Comparison of ENCODE assay signal across 22 mouse cellular contexts in genomic region chr2:74675666-74676282, GRCm38 (mm10). TPM values are rescaled to one million over a fixed set of nuclear protein-coding genes. Genes with fewer than 3 reads are reported as not detected.
DNase-seq lines count a peak whose midpoint lies in the region; ATAC-seq lines count a peak whose summit lies in the region.
"Had no signal": no experiment of that assay in that cellular context is flagged by ENCODE, and none has a peak within 500 bp of the region (broad histone marks: within the 10 kb centered on the region; RNA-seq: fewer than 3 reads in every experiment).

No protein-coding gene starts in this region.

- H3K4me3 ChIP-seq in intestine, embryonic 14.5 days (ENCODE audit: low read depth, low read length) = no peak overlapping the region; the same call in 1 of the 2 replicates
- H3K4me3 ChIP-seq in intestine, embryonic 16.5 days (ENCODE audit: low read length) = no peak overlapping the region
- H3K4me3 ChIP-seq in neural tube, embryonic 11.5 days (ENCODE audit: low read depth, low read length) = peak overlapping the region; percentile 15
- H3K4me3 ChIP-seq in neural tube, embryonic 15.5 days (replicated peaks) = no peak overlapping the region
- H3K4me3 ChIP-seq in limb, embryonic 10.5 days = peak overlapping the region; percentile 80
- H3K4me3 ChIP-seq in hindbrain, embryonic 12.5 days = no peak overlapping the region
- H3K4me3 ChIP-seq: erythroblast, embryonic 14.5 days; heart, embryonic 13.5 days; intestine, embryonic 15.5 days; layer of hippocampus, adult 2 months; left cerebral cortex, adult 2 months; lung, embryonic 15.5 days had no signal

- no peak for DNase-seq in intestine, embryonic 14.5 days (ENCODE audit: low spot score)
- peak; percentile 28 for DNase-seq in neural tube, embryonic 11.5 days (ENCODE audit: low spot score)
- DNase-seq in limb, embryonic 10.5 days (ENCODE audit: low spot score) = peak; percentile 63
- DNase-seq in heart, adult 9 months (ENCODE audit: low spot score in 2 of 2) = no peak
- DNase-seq: adrenal gland, adult 8-10 months; cerebellum, adult 2 months; gastrocnemius, postnatal 25 days; thymus, postnatal 25 days had no signal

- no peak for ATAC-seq in intestine, embryonic 14.5 days (replicated peaks; ENCODE audit: low FRiP score, low TSS enrichment, low read depth)
- no peak for ATAC-seq in intestine, embryonic 16.5 days
- ATAC-seq in neural tube, embryonic 11.5 days (ENCODE audit: insufficient read depth, low FRiP score, low TSS enrichment) = no peak
- ATAC-seq in neural tube, embryonic 15.5 days (ENCODE audit: low FRiP score) = no peak
- ATAC-seq in hindbrain, embryonic 12.5 days (ENCODE audit: low FRiP score) = no peak
- ATAC-seq: intestine, embryonic 15.5 days had no signal

- peaks cover 100% of the 10 kb centered on the region for H3K27me3 ChIP-seq in intestine, embryonic 14.5 days (replicated peaks; ENCODE audit: control insufficient read depth, insufficient read depth, low read length)
- H3K27me3 ChIP-seq in intestine, embryonic 16.5 days (replicated peaks; ENCODE audit: control insufficient read depth, insufficient read depth, low read length) = peaks cover 88% of the 10 kb centered on the region
- H3K27me3 ChIP-seq in neural tube, embryonic 11.5 days (ENCODE audit: control insufficient read depth, insufficient read depth, low read length) = peaks cover 100% of the 10 kb centered on the region
- H3K27me3 ChIP-seq in neural tube, embryonic 15.5 days (replicated peaks) = peaks cover 98% of the 10 kb centered on the region
- H3K27me3 ChIP-seq in limb, embryonic 10.5 days (ENCODE audit: low read depth, poor library complexity, severe bottlenecking) = peaks cover 100% of the 10 kb centered on the region
- peaks cover 100% of the 10 kb centered on the region for H3K27me3 ChIP-seq in hindbrain, embryonic 12.5 days

- no peak overlapping the region for H3K9ac ChIP-seq in intestine, embryonic 14.5 days (ENCODE audit: low read length)
- no peak overlapping the region for H3K9ac ChIP-seq in intestine, embryonic 16.5 days (ENCODE audit: low read depth, low read length)
- H3K9ac ChIP-seq in neural tube, embryonic 11.5 days (ENCODE audit: low read length) = no peak overlapping the region
- H3K9ac ChIP-seq in neural tube, embryonic 15.5 days (replicated peaks) = no peak overlapping the region
- H3K9ac ChIP-seq in hindbrain, embryonic 12.5 days = no peak overlapping the region
- H3K9ac ChIP-seq: heart, embryonic 13.5 days; intestine, embryonic 15.5 days; lung, embryonic 15.5 days had no signal

- H3K9me3 ChIP-seq in intestine, embryonic 14.5 days (ENCODE audit: control insufficient read depth, low read length) = no peaks in the 10 kb centered on the region
- H3K9me3 ChIP-seq in intestine, embryonic 16.5 days (ENCODE audit: control insufficient read depth, low read length) = no peaks in the 10 kb centered on the region
- no peaks in the 10 kb centered on the region for H3K9me3 ChIP-seq in neural tube, embryonic 11.5 days (ENCODE audit: control insufficient read depth, low read length)
- H3K9me3 ChIP-seq in neural tube, embryonic 15.5 days (replicated peaks) = no peaks in the 10 kb centered on the region
- no peaks in the 10 kb centered on the region for H3K9me3 ChIP-seq in limb, embryonic 10.5 days (replicated peaks)
- no peaks in the 10 kb centered on the region for H3K9me3 ChIP-seq in hindbrain, embryonic 12.5 days (replicated peaks)
- H3K9me3 ChIP-seq: heart, embryonic 13.5 days; intestine, embryonic 15.5 days; lung, embryonic 15.5 days had no signal

- WGBS in intestine, embryonic 14.5 days = 3% methylated on average over 24 of the region's 24 CpGs
- 7% methylated on average over 24 of the region's 24 CpGs for WGBS in intestine, embryonic 16.5 days
- 3% methylated on average over 24 of the region's 24 CpGs for WGBS in neural tube, embryonic 11.5 days
- WGBS in neural tube, embryonic 15.5 days = 9% methylated on average over 24 of the region's 24 CpGs
- 4% methylated on average over 24 of the region's 24 CpGs for WGBS in limb, embryonic 10.5 days
- WGBS in hindbrain, embryonic 12.5 days = 5% methylated on average over 23 of the region's 24 CpGs

- no peaks in the 10 kb centered on the region for H3K4me1 ChIP-seq in intestine, embryonic 14.5 days (replicated peaks; ENCODE audit: control insufficient read depth, insufficient read depth, low read length)
- 0 out of 2 replicates have a peak, but pooled peaks cover 2% of the 10 kb centered on the region for H3K4me1 ChIP-seq in intestine, embryonic 16.5 days (ENCODE audit: control insufficient read depth, insufficient read depth, low read length)
- H3K4me1 ChIP-seq in neural tube, embryonic 11.5 days (ENCODE audit: control insufficient read depth, insufficient read depth, low read length) = 0 out of 2 replicates have a peak, but pooled peaks cover 6% of the 10 kb centered on the region
- peaks cover 14% of the 10 kb centered on the region for H3K4me1 ChIP-seq in neural tube, embryonic 15.5 days
- peaks cover 95% of the 10 kb centered on the region for H3K4me1 ChIP-seq in limb, embryonic 10.5 days
- H3K4me1 ChIP-seq in hindbrain, embryonic 12.5 days = peaks cover 4% of the 10 kb centered on the region; the same call in 1 of the 2 replicates

- no peaks in the 10 kb centered on the region for H3K36me3 ChIP-seq in intestine, embryonic 14.5 days (ENCODE audit: control insufficient read depth, insufficient read depth, low read length)
- no peaks in the 10 kb centered on the region for H3K36me3 ChIP-seq in intestine, embryonic 16.5 days (ENCODE audit: control insufficient read depth, insufficient read depth, low read length)
- no peaks in the 10 kb centered on the region for H3K36me3 ChIP-seq in neural tube, embryonic 11.5 days (ENCODE audit: control insufficient read depth, insufficient read depth, low read length)
- H3K36me3 ChIP-seq in neural tube, embryonic 15.5 days = no peaks in the 10 kb centered on the region
- no peaks in the 10 kb centered on the region for H3K36me3 ChIP-seq in limb, embryonic 10.5 days
- H3K36me3 ChIP-seq in hindbrain, embryonic 12.5 days = no peaks in the 10 kb centered on the region
- H3K36me3 ChIP-seq: heart, embryonic 13.5 days; intestine, embryonic 15.5 days; lung, embryonic 15.5 days had no signal

- H3K27ac ChIP-seq in intestine, embryonic 14.5 days (ENCODE audit: low read depth) = no peak overlapping the region
- H3K27ac ChIP-seq in intestine, embryonic 16.5 days (ENCODE audit: low read length) = no peak overlapping the region
- H3K27ac ChIP-seq in neural tube, embryonic 11.5 days (ENCODE audit: low read depth, low read length) = no peak overlapping the region
- H3K27ac ChIP-seq in neural tube, embryonic 15.5 days (replicated peaks) = no peak overlapping the region
- H3K27ac ChIP-seq in limb, embryonic 10.5 days = peak overlapping the region; percentile 90
- no peak overlapping the region for H3K27ac ChIP-seq in hindbrain, embryonic 12.5 days
- H3K27ac ChIP-seq: heart, embryonic 13.5 days; intestine, embryonic 15.5 days; layer of hippocampus, adult 2 months; left cerebral cortex, adult 2 months; lung, embryonic 15.5 days had no signal

- H3K4me2 ChIP-seq in intestine, embryonic 14.5 days (ENCODE audit: low read length) = peak overlapping the region; percentile 18; the same call in 1 of the 2 replicates
- no peak overlapping the region for H3K4me2 ChIP-seq in intestine, embryonic 16.5 days (ENCODE audit: low read depth, low read length)
- peak overlapping the region; percentile 13 for H3K4me2 ChIP-seq in neural tube, embryonic 11.5 days (ENCODE audit: low read depth)
- H3K4me2 ChIP-seq in neural tube, embryonic 15.5 days = no peak overlapping the region
- no peak overlapping the region for H3K4me2 ChIP-seq in hindbrain, embryonic 12.5 days (replicated peaks)
- H3K4me2 ChIP-seq: heart, embryonic 13.5 days; intestine, embryonic 15.5 days; lung, embryonic 15.5 days had no signal

RNA-seq across cellular contexts. Expression of gene Hoxd12, which starts 1.0 kb away (rescaled TPM):
- polyA plus RNA-seq in intestine, embryonic 14.5 days (2014; fragmentation: Nextera tagmentation; extraction: Ambion mirVana) = 0.24 and 0.34 TPM in 2 replicates
- 0.32 and 0.60 TPM in 2 replicates for polyA plus RNA-seq in intestine, embryonic 16.5 days (2015; fragmentation: Nextera tagmentation; extraction: Ambion mirVana)
- polyA plus RNA-seq in neural tube, embryonic 11.5 days (2014; fragmentation: Nextera tagmentation; extraction: Ambion mirVana) = 2.1 TPM in 2 replicates
- polyA plus RNA-seq in neural tube, embryonic 15.5 days (2015; fragmentation: Nextera tagmentation; extraction: Ambion mirVana) = 0.38 and 0.43 TPM in 2 replicates
- polyA plus RNA-seq in limb, embryonic 10.5 days (2016; fragmentation: Nextera tagmentation; extraction: Ambion mirVana) = 26.0 and 44.8 TPM in 2 replicates
- polyA plus RNA-seq in hindbrain, embryonic 12.5 days (2016; fragmentation: Nextera tagmentation; extraction: Ambion mirVana) = not detected in 2 replicates
- polyA plus RNA-seq: brain, embryonic 14.5 days; C2C12; cerebellum, adult 2 months; erythroblast, embryonic 14.5 days; heart, embryonic 13.5 days; liver, adult 2 months; lung, embryonic 15.5 days; spleen, adult 2 months had no signal

RNA-seq across cellular contexts. Expression of gene Hoxd11, which starts 3.6 kb away (rescaled TPM):
- 3.6 and 4.2 TPM in 2 replicates for polyA plus RNA-seq in intestine, embryonic 14.5 days (2014; fragmentation: Nextera tagmentation; extraction: Ambion mirVana)
- 0.69 and 1.1 TPM in 2 replicates for polyA plus RNA-seq in intestine, embryonic 16.5 days (2015; fragmentation: Nextera tagmentation; extraction: Ambion mirVana)
- 8.1 and 8.5 TPM in 2 replicates for polyA plus RNA-seq in neural tube, embryonic 11.5 days (2014; fragmentation: Nextera tagmentation; extraction: Ambion mirVana)
- polyA plus RNA-seq in neural tube, embryonic 15.5 days (2015; fragmentation: Nextera tagmentation; extraction: Ambion mirVana) = 4.1 and 9.2 TPM in 2 replicates
- polyA plus RNA-seq in limb, embryonic 10.5 days (2016; fragmentation: Nextera tagmentation; extraction: Ambion mirVana) = 31.0 and 34.6 TPM in 2 replicates
- polyA plus RNA-seq in hindbrain, embryonic 12.5 days (2016; fragmentation: Nextera tagmentation; extraction: Ambion mirVana) = not detected in 2 replicates
- polyA plus RNA-seq: brain, embryonic 14.5 days; C2C12; cerebellum, adult 2 months; erythroblast, embryonic 14.5 days; heart, embryonic 13.5 days; liver, adult 2 months; lung, embryonic 15.5 days; spleen, adult 2 months; stomach, embryonic 16.5 days had no signal

RNA-seq across cellular contexts. Expression of gene Hoxd13, which starts 7.7 kb away (rescaled TPM):
- polyA plus RNA-seq in intestine, embryonic 14.5 days (2014; fragmentation: Nextera tagmentation; extraction: Ambion mirVana) = not detected in 2 replicates
- 0.18 and 0.32 TPM in 2 replicates for polyA plus RNA-seq in intestine, embryonic 16.5 days (2015; fragmentation: Nextera tagmentation; extraction: Ambion mirVana)
- 0.41 and 1.0 TPM in 2 replicates for polyA plus RNA-seq in neural tube, embryonic 11.5 days (2014; fragmentation: Nextera tagmentation; extraction: Ambion mirVana)
- 0.14 and 0.20 TPM in 2 replicates for polyA plus RNA-seq in neural tube, embryonic 15.5 days (2015; fragmentation: Nextera tagmentation; extraction: Ambion mirVana)
- 9.3 and 17.8 TPM in 2 replicates for polyA plus RNA-seq in limb, embryonic 10.5 days (2016; fragmentation: Nextera tagmentation; extraction: Ambion mirVana)
- not detected in 2 replicates for polyA plus RNA-seq in hindbrain, embryonic 12.5 days (2016; fragmentation: Nextera tagmentation; extraction: Ambion mirVana)
- polyA plus RNA-seq: C2C12; erythroblast, embryonic 14.5 days; heart, embryonic 13.5 days; liver, adult 2 months; lung, embryonic 15.5 days; spleen, adult 2 months; stomach, embryonic 16.5 days had no signal

RNA-seq across cellular contexts. Expression of gene Hoxd10, which starts 15.9 kb away (rescaled TPM):
- 7.8 and 13.7 TPM in 2 replicates for polyA plus RNA-seq in intestine, embryonic 14.5 days (2014; fragmentation: Nextera tagmentation; extraction: Ambion mirVana)
- 3.7 and 4.4 TPM in 2 replicates for polyA plus RNA-seq in intestine, embryonic 16.5 days (2015; fragmentation: Nextera tagmentation; extraction: Ambion mirVana)
- polyA plus RNA-seq in neural tube, embryonic 11.5 days (2014; fragmentation: Nextera tagmentation; extraction: Ambion mirVana) = 28.1 and 29.3 TPM in 2 replicates
- 61.8 and 83.6 TPM in 2 replicates for polyA plus RNA-seq in neural tube, embryonic 15.5 days (2015; fragmentation: Nextera tagmentation; extraction: Ambion mirVana)
- 51.1 and 68.0 TPM in 2 replicates for polyA plus RNA-seq in limb, embryonic 10.5 days (2016; fragmentation: Nextera tagmentation; extraction: Ambion mirVana)
- not detected in 2 replicates for polyA plus RNA-seq in hindbrain, embryonic 12.5 days (2016; fragmentation: Nextera tagmentation; extraction: Ambion mirVana)
- polyA plus RNA-seq: C2C12; cerebellum, adult 2 months; erythroblast, embryonic 14.5 days; liver, adult 2 months; spleen, adult 2 months had no signal

RNA-seq across cellular contexts. Expression of gene Evx2, which starts 16.4 kb away (rescaled TPM):
- not detected in 2 replicates for polyA plus RNA-seq in intestine, embryonic 14.5 days (2014; fragmentation: Nextera tagmentation; extraction: Ambion mirVana)
- polyA plus RNA-seq in intestine, embryonic 16.5 days (2015; fragmentation: Nextera tagmentation; extraction: Ambion mirVana) = 0.05 TPM in 1 of 2 replicates, not detected in the other
- polyA plus RNA-seq in neural tube, embryonic 11.5 days (2014; fragmentation: Nextera tagmentation; extraction: Ambion mirVana) = 0.54 and 0.69 TPM in 2 replicates
- 0.23 and 0.42 TPM in 2 replicates for polyA plus RNA-seq in neural tube, embryonic 15.5 days (2015; fragmentation: Nextera tagmentation; extraction: Ambion mirVana)
- 0.84 TPM in 1 of 2 replicates, not detected in the other for polyA plus RNA-seq in limb, embryonic 10.5 days (2016; fragmentation: Nextera tagmentation; extraction: Ambion mirVana)
- polyA plus RNA-seq in hindbrain, embryonic 12.5 days (2016; fragmentation: Nextera tagmentation; extraction: Ambion mirVana) = 2.7 and 3.2 TPM in 2 replicates
- polyA plus RNA-seq: C2C12; erythroblast, embryonic 14.5 days; heart, embryonic 13.5 days; liver, adult 2 months; lung, embryonic 15.5 days; spleen, adult 2 months; stomach, embryonic 16.5 days had no signal

Comparison
In these comparisons a context has a peak if more than half of its experiments do, and no peak if none do; other contexts are left out.
1. H3K4me2 ChIP-seq: peak in intestine, embryonic 14.5 days (single experiment) and neural tube, embryonic 11.5 days (single experiment); none in intestine, embryonic 16.5 days (single experiment), neural tube, embryonic 15.5 days (single experiment) and hindbrain, embryonic 12.5 days (single experiment).
2. H3K4me3 ChIP-seq: peak in neural tube, embryonic 11.5 days (single experiment) and limb, embryonic 10.5 days (single experiment); none in intestine, embryonic 14.5 days (single experiment), intestine, embryonic 16.5 days (single experiment), neural tube, embryonic 15.5 days (single experiment) and hindbrain, embryonic 12.5 days (single experiment).
3. DNase-seq: peak in neural tube, embryonic 11.5 days (single experiment) and limb, embryonic 10.5 days (single experiment); none in intestine, embryonic 14.5 days (single experiment) and heart, adult 9 months (0 of 2).